Mouse (Mus musculus) cerebellum, adult 2 months (tissue): Measurements from ENCODE around the gene Dnm3. TPM values are rescaled to one million over a fixed set of nuclear protein-coding genes. Genes with fewer than 3 reads are reported as not detected.
A peak's percentile ranks its signal among the peaks of the same experiment; 100 is the strongest.

Source experiments
- DNase-seq, 2 experiments: peaks; one replicate each; pipeline ENCODE4 v3.0.0; 2021
- H3K27ac ChIP-seq: fragments of 200-500 bp; 2 replicates; pipeline ENCODE4 v1.5.1; 2012; ENCODE audit warnings: low read length, control low read depth, inconsistent platforms; ENCODE audit not compliant: insufficient read depth
- H3K27me3 ChIP-seq: fragments of 200-500 bp; 2 replicates; pipeline ENCODE4 v1.6.1; 2012; ENCODE audit warnings: inconsistent platforms, mild to moderate bottlenecking, low read length, moderate library complexity; ENCODE audit not compliant: control insufficient read depth, insufficient read depth
- H3K4me1 ChIP-seq: fragments of 200-500 bp; 2 replicates; pipeline ENCODE4 v1.6.1; 2011; ENCODE audit warnings: low read length; ENCODE audit not compliant: control insufficient read depth, insufficient read depth
- H3K4me3 ChIP-seq: fragments of 200-500 bp; replicated peaks from 2 replicates; pipeline ENCODE3; 2011; ENCODE audit warnings: mild to moderate bottlenecking, low read depth, low read length, control low read depth; ENCODE audit not compliant: insufficient read depth
- CTCF ChIP-seq: fragments of 200-500 bp; IDR thresholded peaks from 2 replicates; pipeline ENCODE4 v1.5.1; 2011; ENCODE audit warnings: low read depth, mild to moderate bottlenecking, control low read depth, low read length, moderate library complexity, borderline replicate concordance; ENCODE audit not compliant: insufficient read depth
- POLR2A ChIP-seq: fragments of 200-500 bp; IDR thresholded peaks from 2 replicates; pipeline ENCODE4 v1.6.1; 2011; ENCODE audit warnings: low read length, control low read depth, borderline replicate concordance; ENCODE audit not compliant: insufficient read depth
- WGBS: fragments of 180-500 bp; shearing (Covaris S2); methylation state at CpG from one replicate; pipeline ENCODE4 v1.1.7; 2018; 5-methylcytosine and 5-hydroxymethylcytosine counted together
- polyA plus RNA-seq: library from polyadenylated mRNA; depleted of rRNA; stranded (reverse); fragments of >200 nt; gene quantifications from 2 replicates; pipeline ENCODE4 v1.2.3, GENCODE M21; 2012

The Dnm3 gene
- polyA plus RNA-seq, 1 experiment = 93.6 TPM

- H3K27ac ChIP-seq = no peak overlapping the region
- no peak for TF ChIP-seq CTCF
- H3K4me1 ChIP-seq = peaks cover 4% of the 10 kb centered on the region; the same call in 1 of the 2 replicates
Measured at GRCm38 (mm10) chr1:161980626-161981298, 497.1 kb downstream of the Dnm3 start.

GRCm38 (mm10) chr1:161980046-161980445, 497.8 kb downstream of the Dnm3 start:
- 80% methylated on average over 2 of the region's 2 CpGs for WGBS
- TF ChIP-seq POLR2A (no peak), CTCF (no peak)
- H3K4me3 ChIP-seq = no peak overlapping the region

More at GRCm38 (mm10) chr1:161980626-161981298, 497.1 kb downstream of the Dnm3 start:
- WGBS = 78% methylated on average over 9 of the region's 9 CpGs
- DNase-seq = no peak
- Histone ChIP-seq H3K27me3 (no peaks in the 10 kb centered on the region), H3K4me3 (no peak overlapping the region)

GRCm38 (mm10) chr1:161979536-161979935, 498.3 kb downstream of the Dnm3 start, which contains the start of gene 4930558K02Rik:
Gene 4930558K02Rik, minus strand, starts transcription at chr1:161979636.
- H3K4me1 ChIP-seq = peaks cover 4% of the 10 kb centered on the region; the same call in 1 of the 2 replicates
- TF ChIP-seq CTCF (no peak), POLR2A (no peak)
- WGBS = 58% methylated on average over 1 of the region's 1 CpGs
- H3K27ac ChIP-seq = no peak within 1 kb of the TSS
- no peaks in the 10 kb centered on the region for H3K27me3 ChIP-seq
- DNase-seq = no peak
- no peak within 1 kb of the TSS for H3K4me3 ChIP-seq

More at GRCm38 (mm10) chr1:161980046-161980445, 497.8 kb downstream of the Dnm3 start:
- DNase-seq = no peak
- H3K27me3 ChIP-seq = no peaks in the 10 kb centered on the region
- H3K27ac ChIP-seq = no peak overlapping the region
- H3K4me1 ChIP-seq = peaks cover 4% of the 10 kb centered on the region; the same call in 1 of the 2 replicates

GRCm38 (mm10) chr1:161978173-161978700, 499.6 kb downstream of the Dnm3 start:
- no peak for DNase-seq
- Histone ChIP-seq H3K4me1 (no peaks in the 10 kb centered on the region), H3K4me3 (no peak overlapping the region), H3K27me3 (no peaks in the 10 kb centered on the region), H3K27ac (no peak overlapping the region)
- TF ChIP-seq POLR2A (no peak), CTCF (no peak)
- 88% methylated on average over 5 of the region's 5 CpGs for WGBS

- no peak for TF ChIP-seq CTCF
- TF ChIP-seq POLR2A = no peak
- no peak for DNase-seq
- Histone ChIP-seq H3K4me3 (no peak overlapping the region), H3K4me1 (no peaks in the 10 kb centered on the region), H3K27me3 (no peaks in the 10 kb centered on the region), H3K27ac (no peak overlapping the region)
- WGBS = 69% methylated on average over 4 of the region's 4 CpGs
Measured at GRCm38 (mm10) chr1:161977331-161977730, 500.5 kb downstream of the Dnm3 start.

GRCm38 (mm10) chr1:161976255-161977182, 501.3 kb downstream of the Dnm3 start:
- no peak overlapping the region for H3K4me3 ChIP-seq
- no peak for TF ChIP-seq POLR2A
- TF ChIP-seq CTCF = peak; percentile 66
- WGBS = 50% methylated on average over 16 of the region's 16 CpGs

GRCm38 (mm10) chr1:161972233-161972632, 505.6 kb downstream of the Dnm3 start:
- TF ChIP-seq POLR2A = no peak
- no peak for TF ChIP-seq CTCF
- WGBS = 93% methylated on average over 8 of the region's 8 CpGs
- Histone ChIP-seq H3K27me3 (no peaks in the 10 kb centered on the region), H3K4me3 (no peak overlapping the region), H3K4me1 (peaks cover 3% of the 10 kb centered on the region; the same call in 1 of the 2 replicates), H3K27ac (no peak overlapping the region)
- DNase-seq = no peak

More at GRCm38 (mm10) chr1:161976255-161977182, 501.3 kb downstream of the Dnm3 start:
- no peaks in the 10 kb centered on the region for H3K4me1 ChIP-seq
- H3K27me3 ChIP-seq = no peaks in the 10 kb centered on the region
- no peak overlapping the region; the same call in 1 of the 2 replicates for H3K27ac ChIP-seq
- DNase-seq = peak; percentile 67 to 73

- TF ChIP-seq POLR2A (no peak), CTCF (no peak)
- no peaks in the 10 kb centered on the region for H3K27me3 ChIP-seq
- no peak for DNase-seq
- no peak overlapping the region for H3K4me3 ChIP-seq
- 97% methylated on average over 9 of the region's 9 CpGs for WGBS
- H3K4me1 ChIP-seq = peaks cover 3% of the 10 kb centered on the region
- H3K27ac ChIP-seq = no peak overlapping the region
Measured at GRCm38 (mm10) chr1:161970874-161971273, 507.0 kb downstream of the Dnm3 start.
